9 mouse cellular contexts compared by ENCODE assay signal in genomic region chr17:80899513-80900199, GRCm38 (mm10). TPM values are rescaled to one million over a fixed set of nuclear protein-coding genes. Genes with fewer than 3 reads are reported as not detected.
A peak's percentile ranks its signal among the peaks of the same experiment; 100 is the strongest.
DNase-seq lines count a peak whose midpoint lies in the region; ATAC-seq lines count a peak whose summit lies in the region.
"Had no signal": no experiment of that assay in that cellular context is flagged by ENCODE, and none has a peak within 500 bp of the region (broad histone marks: within the 10 kb centered on the region; RNA-seq: fewer than 3 reads in every experiment).

No protein-coding gene starts in this region.

- H3K4me1 ChIP-seq in heart, embryonic 12.5 days (replicated peaks) = peaks cover 6% of the 10 kb centered on the region; the same call in 1 of the 2 replicates
- H3K4me1 ChIP-seq in neural tube, embryonic 12.5 days = peaks cover 17% of the 10 kb centered on the region; the same call in 1 of the 2 replicates
- H3K4me1 ChIP-seq: megakaryocyte, embryonic 14.5 days had no signal

- no peak overlapping the region for H3K4me2 ChIP-seq in heart, embryonic 12.5 days
- no peak overlapping the region for H3K4me2 ChIP-seq in neural tube, embryonic 12.5 days (replicated peaks)

- peak overlapping the region; percentile 67 for H3K27ac ChIP-seq in heart, embryonic 12.5 days (ENCODE audit: poor library complexity, severe bottlenecking)
- H3K27ac ChIP-seq in neural tube, embryonic 12.5 days = peak overlapping the region; percentile 16; the same call in 1 of the 2 replicates

- DNase-seq in cerebellum, postnatal 10 days = peak; percentile 66 to 78
- DNase-seq in cerebellum, adult 11 months = no peak
- DNase-seq in NIH3T3 (ENCODE audit: low read depth) = peak; percentile 87
- DNase-seq in kidney, postnatal 10 days = peak; percentile 79
- DNase-seq in layer of hippocampus, adult 8-10 months (ENCODE audit: low spot score in 2 of 2) = no peak
- no peak for DNase-seq in thymus, postnatal 10 days (ENCODE audit: low spot score in 2 of 2)

- no peaks in the 10 kb centered on the region for H3K27me3 ChIP-seq in heart, embryonic 12.5 days (replicated peaks)
- no peaks in the 10 kb centered on the region for H3K27me3 ChIP-seq in neural tube, embryonic 12.5 days (replicated peaks)

- WGBS in heart, embryonic 12.5 days = 51% methylated on average over 9 of the region's 9 CpGs
- 55% methylated on average over 9 of the region's 9 CpGs for WGBS in neural tube, embryonic 12.5 days

- H3K9me3 ChIP-seq in heart, embryonic 12.5 days (replicated peaks) = no peaks in the 10 kb centered on the region
- H3K9me3 ChIP-seq in neural tube, embryonic 12.5 days = no peaks in the 10 kb centered on the region

- 0 out of 2 replicates have a peak, but pooled peaks have one; percentile 51 for ATAC-seq in heart, embryonic 12.5 days (ENCODE audit: insufficient number of reproducible peaks, low FRiP score)
- ATAC-seq in neural tube, embryonic 12.5 days (ENCODE audit: low FRiP score, low read depth) = peak; percentile 77

- no peak overlapping the region for H3K9ac ChIP-seq in heart, embryonic 12.5 days
- H3K9ac ChIP-seq in neural tube, embryonic 12.5 days = no peak overlapping the region

- H3K4me3 ChIP-seq in heart, embryonic 12.5 days = no peak overlapping the region
- H3K4me3 ChIP-seq in neural tube, embryonic 12.5 days = no peak overlapping the region
- H3K4me3 ChIP-seq: megakaryocyte, embryonic 14.5 days had no signal

- no peaks in the 10 kb centered on the region for H3K36me3 ChIP-seq in heart, embryonic 12.5 days
- no peaks in the 10 kb centered on the region for H3K36me3 ChIP-seq in neural tube, embryonic 12.5 days

RNA-seq across cellular contexts. Expression of gene Tmem178, which starts 44.8 kb away (rescaled TPM):
- polyA plus RNA-seq in heart, embryonic 12.5 days (2016; fragmentation: Nextera tagmentation; extraction: Ambion mirVana) = 8.5 and 8.7 TPM in 2 replicates
- 30.7 and 32.0 TPM in 2 replicates for polyA plus RNA-seq in neural tube, embryonic 12.5 days (2016; fragmentation: Nextera tagmentation; extraction: Ambion mirVana)
- total RNA-seq in layer of hippocampus, adult 8-10 months (2022) = 100 to 1,000 TPM in 1 of 4 experiments, 10 to 100 TPM in 3; 92.1 to 105 (median 98.5) TPM

Comparison
In these comparisons a context has a peak if more than half of its experiments do, and no peak if none do; other contexts are left out.
1. DNase-seq: peak in cerebellum, postnatal 10 days (2 of 2), NIH3T3 (single experiment) and kidney, postnatal 10 days (single experiment); none in cerebellum, adult 11 months (single experiment), layer of hippocampus, adult 8-10 months (0 of 2) and thymus, postnatal 10 days (0 of 2).